Mouse (Mus musculus) brain, embryonic 18.5 days (tissue): ENCODE measurements at regions not wholly inside any gene's neighbourhood (a gene's known extent, or its start where the extent isn't known, plus 50 kb on each side); places are given as distances from the start of the nearest gene placed in this dataset.
A peak's percentile ranks its signal among the peaks of the same experiment; 100 is the strongest.

Source experiments
- DNase-seq: peaks from one replicate; pipeline ENCODE4 v3.0.0-alpha.2; 2012; ENCODE audit warnings: low read depth, low spot score

- DNase-seq: no peak
These were observed 191.7 kb upstream of the Prickle1 start for GRCm38 (mm10) chr15:93787361-93787760.

- DNase-seq: no peak
These were observed 190.2 kb upstream of the Prickle1 start for GRCm38 (mm10) chr15:93785846-93786412.

- DNase-seq: no peak
These were observed 188.0 kb upstream of the Prickle1 start for GRCm38 (mm10) chr15:93783736-93784135.

- DNase-seq: peak; percentile 16
These were observed 179.6 kb upstream of the Prickle1 start for GRCm38 (mm10) chr15:93775199-93775745.

- no peak for DNase-seq
These were observed 178.6 kb upstream of the Prickle1 start for GRCm38 (mm10) chr15:93774340-93774739.

- no peak for DNase-seq
These were observed 171.3 kb upstream of the Prickle1 start for GRCm38 (mm10) chr15:93766981-93767380.

GRCm38 (mm10) chr15:93763047-93763446 is 167.4 kb upstream of the Prickle1 start:
- DNase-seq: no peak

- DNase-seq: no peak
These were observed 162.6 kb upstream of the Prickle1 start for GRCm38 (mm10) chr15:93758204-93758836.

- DNase-seq: no peak
These were observed 160.3 kb upstream of the Prickle1 start for GRCm38 (mm10) chr15:93755989-93756388.

GRCm38 (mm10) chr15:93751817-93752216 is 156.1 kb upstream of the Prickle1 start:
- no peak for DNase-seq

GRCm38 (mm10) chr15:93750953-93751352 is 155.3 kb upstream of the Prickle1 start:
- no peak for DNase-seq

- no peak for DNase-seq
These were observed 148.7 kb upstream of the Prickle1 start for GRCm38 (mm10) chr15:93744191-93744945.

- DNase-seq: no peak
These were observed 138.2 kb upstream of the Prickle1 start for GRCm38 (mm10) chr15:93733731-93734510.

GRCm38 (mm10) chr15:93732825-93733224 is 137.1 kb upstream of the Prickle1 start:
- no peak for DNase-seq

- no peak for DNase-seq
These were observed 135.5 kb upstream of the Prickle1 start for GRCm38 (mm10) chr15:93731161-93731560.

- DNase-seq: no peak
These were observed 119.8 kb upstream of the Prickle1 start for GRCm38 (mm10) chr15:93715443-93715842.

- DNase-seq: no peak
These were observed 117.7 kb upstream of the Prickle1 start for GRCm38 (mm10) chr15:93713428-93713827.

GRCm38 (mm10) chr15:93712594-93712993 is 116.9 kb upstream of the Prickle1 start:
- DNase-seq: no peak

GRCm38 (mm10) chr15:93711150-93711784 is 115.6 kb upstream of the Prickle1 start:
- DNase-seq: no peak

GRCm38 (mm10) chr15:93710493-93711149 is 114.9 kb upstream of the Prickle1 start:
- DNase-seq: no peak
